Mouse (Mus musculus) ES-E14 (cell line): ENCODE results near the gene Car7.

Experiments used
- CHD2 ChIP-seq: IDR thresholded peaks from 2 replicates; pipeline ENCODE4 v1.6.1; 2014; ENCODE audit warnings: mild to moderate bottlenecking, low read depth, low read length, inconsistent platforms
- ZC3H11A ChIP-seq: IDR thresholded peaks from 2 replicates; pipeline ENCODE4 v1.6.1; 2012; ENCODE audit warnings: low read depth, mild to moderate bottlenecking, inconsistent platforms, low read length, borderline replicate concordance
- ZNF384 ChIP-seq: IDR thresholded peaks from 2 replicates; pipeline ENCODE4 v1.6.1; 2012; ENCODE audit warnings: low read depth, low read length, inconsistent platforms

- TF ChIP-seq ZNF384, result no peak
- no peak for TF ChIP-seq ZC3H11A
- TF ChIP-seq CHD2, result no peak
These were observed 58.1 kb downstream of the Car7 start for GRCm38 (mm10) chr8:104592566-104592965.
